ENCODE assay signal across 1 mouse cellular context in genomic region chr4:152006137-152006536, GRCm38 (mm10).
TF ChIP-seq lines count a peak whose summit lies in the region.

No protein-coding gene starts in this region.

TF ChIP-seq in ES-E14, 5 proteins besides CTCF, POLR2A, EP300 and RAD21:
- no peak for TF ChIP-seq ZC3H11A (IDR thresholded peaks at IDR 0.05; ENCODE audit: borderline replicate concordance, low read depth, low read length)
- TF ChIP-seq HCFC1 (IDR thresholded peaks at IDR 0.05; ENCODE audit: borderline replicate concordance, insufficient read depth, low read length): no peak
- TF ChIP-seq CHD2 (IDR thresholded peaks at IDR 0.05; ENCODE audit: low read depth, low read length): no peak
- no peak for TF ChIP-seq MAFK (IDR thresholded peaks at IDR 0.05; ENCODE audit: insufficient read depth, low read depth, low read length)
